Mouse (Mus musculus) C2C12 (cell line): Measurements from ENCODE around the gene Snai3.

Experiments used
- CEBPB ChIP-seq: IDR thresholded peaks from one replicate; pipeline ENCODE4 v1.6.1; 2011; ENCODE audit warnings: low read depth, mild to moderate bottlenecking, control low read depth, moderate library complexity
- CTCF ChIP-seq: IDR thresholded peaks from one replicate; pipeline ENCODE4 v1.5.1; 2011; ENCODE audit not compliant: control insufficient read depth, insufficient read depth, insufficient read length
- MAX ChIP-seq: IDR thresholded peaks from one replicate; pipeline ENCODE4 v1.6.1; 2011; ENCODE audit warnings: mild to moderate bottlenecking, control low read depth
- USF1 ChIP-seq: IDR thresholded peaks from one replicate; pipeline ENCODE4 v1.6.1; 2011; ENCODE audit warnings: low read depth, mild to moderate bottlenecking, control low read depth, moderate library complexity

DNA sequence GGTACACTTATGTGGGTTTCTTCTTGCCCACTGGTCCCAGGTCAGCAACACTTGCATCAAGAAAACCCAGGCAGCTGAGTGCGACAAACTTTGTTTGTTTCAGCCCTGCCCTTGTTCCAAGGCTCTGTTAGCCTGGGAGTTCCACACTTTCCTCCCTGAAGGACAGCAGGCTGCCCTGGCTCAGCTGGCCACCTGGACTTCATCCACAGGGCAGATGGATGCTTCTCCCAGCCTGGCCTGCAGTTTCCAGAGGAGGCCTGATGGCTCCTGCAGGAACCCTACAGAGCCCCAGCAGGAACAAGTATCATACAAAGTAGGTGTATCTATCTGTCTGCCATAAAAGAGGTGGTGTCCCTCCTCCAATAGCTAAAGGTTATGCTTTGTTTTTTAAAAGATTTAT lies 19.2 kb downstream of the Snai3 start:
- TF ChIP-seq CTCF (no peak), MAX (no peak), USF1 (no peak), CEBPB (no peak)
